Mouse (Mus musculus): ENCODE measurements at regions not wholly inside any gene's neighbourhood (a gene's known extent, or its start where the extent isn't known, plus 50 kb on each side); places are given as distances from the start of the nearest gene placed in this dataset.

DNA sequence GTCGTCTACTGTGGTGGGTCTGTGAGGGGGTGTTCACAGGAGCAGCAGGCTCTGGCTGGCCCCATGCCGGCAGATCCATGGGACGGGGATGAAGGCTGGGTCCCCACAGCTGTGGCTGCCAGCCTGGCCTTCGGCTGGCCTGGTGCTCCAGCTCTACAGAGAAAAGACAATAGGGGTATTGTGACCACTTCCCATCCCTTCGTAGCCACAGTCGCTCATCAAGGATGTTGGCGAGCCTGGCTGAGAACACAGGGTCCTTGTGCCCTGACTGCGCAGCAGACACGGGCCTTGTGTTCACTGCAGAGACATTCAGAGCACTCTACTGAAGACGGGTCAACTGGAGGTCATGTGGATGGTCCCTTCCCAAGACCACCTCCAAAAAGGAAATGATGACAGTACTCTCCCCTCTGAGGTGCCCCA is 102.4 kb upstream of the 1700021F07Rik start:
- TF ChIP-seq CTCF (IDR thresholded peaks at IDR 0.05; ENCODE audit: low read depth): no peak
- no peak for TF ChIP-seq EP300 (IDR thresholded peaks at IDR 0.05; ENCODE audit: low read depth)
